Mouse (Mus musculus): ENCODE results near the gene Tmprss6.

DNA sequence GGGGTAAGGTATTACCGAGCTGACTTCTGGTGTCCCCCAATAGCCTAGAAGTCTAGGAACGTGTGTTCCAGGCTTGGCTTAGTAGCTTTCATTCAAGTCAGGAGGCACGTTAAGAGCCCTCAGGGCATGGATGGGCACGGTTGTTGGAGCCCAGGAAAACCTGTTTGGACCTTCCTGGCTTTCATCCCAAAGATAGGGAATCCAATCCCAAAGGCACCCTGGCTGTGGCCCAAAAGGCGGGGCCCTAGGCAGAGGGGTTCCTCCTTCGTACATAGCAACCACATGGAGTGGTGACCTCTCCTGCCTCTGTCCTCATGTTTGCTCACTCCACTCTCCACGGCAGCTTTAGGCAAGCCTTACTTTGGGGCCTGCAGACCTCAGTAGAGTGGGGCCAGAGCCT lies 66.0 kb downstream of the Tmprss6 start:
- no peak for TF ChIP-seq CTCF (IDR thresholded peaks at IDR 0.05; ENCODE audit: borderline replicate concordance, insufficient read depth, low read length)
- TF ChIP-seq POLR2A (IDR thresholded peaks at IDR 0.05; ENCODE audit: low read depth, low read length) = no peak
